ENCODE assay signal across 27 mouse cellular contexts in genomic region chr7:141367358-141367757, GRCm38 (mm10).
"Had no signal": no experiment of that assay in that cellular context is flagged by ENCODE, and none has a peak within 500 bp of the region (broad histone marks: within the 10 kb centered on the region; RNA-seq: fewer than 3 reads in every experiment).

No protein-coding gene starts in this region.

- H3K27ac ChIP-seq: embryonic facial prominence, embryonic 10.5 days; embryonic facial prominence, embryonic 12.5 days; embryonic facial prominence, embryonic 13.5 days; embryonic facial prominence, embryonic 15.5 days; forebrain, embryonic 10.5 days; forebrain, embryonic 12.5 days; forebrain, embryonic 13.5 days; forebrain, embryonic 15.5 days; gastrocnemius, adult 2 months; heart, adult 2 months; heart, embryonic 10.5 days had no signal

- H3K4me2 ChIP-seq: embryonic facial prominence, embryonic 12.5 days; embryonic facial prominence, embryonic 13.5 days; embryonic facial prominence, embryonic 15.5 days; forebrain, embryonic 12.5 days; forebrain, embryonic 13.5 days; forebrain, embryonic 15.5 days had no signal

- H3K4me3 ChIP-seq: embryonic facial prominence, embryonic 10.5 days; embryonic facial prominence, embryonic 12.5 days; embryonic facial prominence, embryonic 13.5 days; embryonic facial prominence, embryonic 15.5 days; erythroblast, embryonic 14.5 days; forebrain, embryonic 10.5 days; forebrain, embryonic 12.5 days; forebrain, embryonic 13.5 days; forebrain, embryonic 15.5 days; gastrocnemius, adult 2 months; heart, adult 2 months; heart, embryonic 10.5 days had no signal

- H3K4me1 ChIP-seq: embryonic facial prominence, embryonic 12.5 days; embryonic facial prominence, embryonic 15.5 days; forebrain, embryonic 12.5 days; forebrain, embryonic 13.5 days; forebrain, embryonic 15.5 days; heart, embryonic 10.5 days had no signal

- DNase-seq: cerebellum, adult 9-10 months; cerebellum, adult 9-11 months; cerebellum, postnatal 10 days; cerebellum, postnatal 14 days; cerebellum, postnatal 25 days; cerebellum, postnatal 36 days; embryo, embryonic 11 days; gastrocnemius, adult 2 months; gastrocnemius, postnatal 10 days; gastrocnemius, postnatal 14 days; gastrocnemius, postnatal 25 days; gastrocnemius, postnatal 36 days; heart, adult 11 months; heart, adult 18-20 months; heart, adult 2 months had no signal

- H3K36me3 ChIP-seq: embryonic facial prominence, embryonic 10.5 days; embryonic facial prominence, embryonic 12.5 days; embryonic facial prominence, embryonic 13.5 days; embryonic facial prominence, embryonic 15.5 days; forebrain, embryonic 10.5 days; forebrain, embryonic 12.5 days; forebrain, embryonic 15.5 days; heart, embryonic 10.5 days had no signal

- H3K9ac ChIP-seq: embryonic facial prominence, embryonic 12.5 days; embryonic facial prominence, embryonic 13.5 days; embryonic facial prominence, embryonic 15.5 days; forebrain, embryonic 12.5 days; forebrain, embryonic 13.5 days; forebrain, embryonic 15.5 days had no signal

- H3K9me3 ChIP-seq: embryonic facial prominence, embryonic 10.5 days; embryonic facial prominence, embryonic 12.5 days; embryonic facial prominence, embryonic 13.5 days; embryonic facial prominence, embryonic 15.5 days; forebrain, embryonic 10.5 days; forebrain, embryonic 12.5 days; forebrain, embryonic 13.5 days; forebrain, embryonic 15.5 days; heart, embryonic 10.5 days had no signal

- ATAC-seq: forebrain, embryonic 13.5 days; forebrain, embryonic 14.5 days; forebrain, embryonic 15.5 days; forebrain, embryonic 16.5 days had no signal
